Mouse (Mus musculus) layer of hippocampus, adult 6 months (tissue): Measurements from ENCODE around the gene Vim. TPM values are rescaled to one million over a fixed set of nuclear protein-coding genes. Genes with fewer than 3 reads are reported as not detected.

Experiments
- long read RNA-seq, 2 experiments: library from polyadenylated mRNA; unstranded; transcript quantifications; one replicate each; pipeline ENCODE4 v2.0.0; 2019 to 2020
- polyA plus RNA-seq: library from polyadenylated mRNA; unstranded; fragments of <200 nt; fragmentation: Nextera tagmentation; gene quantifications from 2 replicates; pipeline ENCODE4 v1.2.3, GENCODE M21; 2021

The Vim gene
- polyA plus RNA-seq, result 52.6 and 69.3 TPM in 2 replicates
- long read RNA-seq, experiment 1, transcript Vim-201 (9 exons, 2,193 nt), result major isoform, 118 of 131 reads
- long read RNA-seq, experiment 1, partial matches to known transcripts, result 5 of 131 reads
- long read RNA-seq, experiment 1, other reads (novel, unspliced or antisense), result 6 of 131 reads
- long read RNA-seq, experiment 2, transcript Vim-201 (9 exons, 2,193 nt), result major isoform, 160 of 164 reads
- long read RNA-seq, experiment 2, partial matches to known transcripts, result 0 of 164 reads
- long read RNA-seq, experiment 2, other reads (novel, unspliced or antisense), result 4 of 164 reads

GRCm38 (mm10) chr2:13573408-13574065 lies at the start of gene Vim:
TSS of gene Vim (plus strand) at chr2:13573927.

GRCm38 (mm10) chr2:13544193-13544824 lies 29.4 kb upstream of the Vim start, which contains the start of gene Trdmt1:
TSS of gene Trdmt1 (minus strand) at chr2:13544668.

Other genes with a start within 250 kb of the Vim start
- 0.01 TPM in 2 replicates for gene Cubn, start 82.1 kb upstream of the Vim start, polyA plus RNA-seq
- 2.3 and 2.7 TPM in 2 replicates for gene Trdmt1, start 29.3 kb upstream of the Vim start, polyA plus RNA-seq
- gene St8sia6, start 220.1 kb downstream of the Vim start, polyA plus RNA-seq, result 2.7 and 2.8 TPM in 2 replicates